Mouse (Mus musculus) CH12F3 (cell line): ENCODE measurements at regions not wholly inside any gene's neighbourhood (a gene's known extent, or its start where the extent isn't known, plus 50 kb on each side); places are given as distances from the start of the nearest gene placed in this dataset.

Source experiments
- in situ Hi-C: fragments of 300-500 bp; cut with MboI; formaldehyde crosslinking; loops from 2 replicates; pipeline ENCODE4 v1.14.3; 2020; ENCODE audit warnings: low sequenced_read_pairs

DNA sequence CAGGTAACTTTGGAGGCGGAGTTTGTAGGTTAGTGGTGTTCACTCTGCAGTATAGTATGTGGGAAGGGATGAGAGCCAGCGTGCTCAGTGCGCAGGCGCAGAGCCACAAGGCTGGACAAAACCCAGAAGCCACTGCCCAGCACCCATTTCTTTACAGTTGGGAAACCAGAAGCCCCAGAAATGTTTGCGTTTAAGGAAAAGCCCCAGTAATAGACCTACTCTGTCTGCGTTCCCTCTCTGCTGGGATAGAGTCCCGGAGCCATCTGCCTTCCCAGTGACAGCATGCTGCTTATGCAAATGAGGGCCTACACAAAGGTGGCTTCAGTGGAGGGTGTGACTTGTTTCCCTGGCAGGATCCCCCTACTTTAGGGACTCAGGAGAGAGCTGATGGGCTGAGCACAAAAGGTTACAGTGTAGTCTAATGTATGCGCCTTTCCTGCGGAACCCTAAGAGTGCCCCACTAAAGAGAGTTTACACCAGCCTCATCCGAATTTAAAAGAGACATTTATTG lies 456.0 kb downstream of the Irx1 start:
- in situ Hi-C loops: no loop called here

- in situ Hi-C loops: no loop called here
Observed at GRCm38 (mm10) chr13:71506777-71507176, 456.7 kb downstream of the Irx1 start.

DNA sequence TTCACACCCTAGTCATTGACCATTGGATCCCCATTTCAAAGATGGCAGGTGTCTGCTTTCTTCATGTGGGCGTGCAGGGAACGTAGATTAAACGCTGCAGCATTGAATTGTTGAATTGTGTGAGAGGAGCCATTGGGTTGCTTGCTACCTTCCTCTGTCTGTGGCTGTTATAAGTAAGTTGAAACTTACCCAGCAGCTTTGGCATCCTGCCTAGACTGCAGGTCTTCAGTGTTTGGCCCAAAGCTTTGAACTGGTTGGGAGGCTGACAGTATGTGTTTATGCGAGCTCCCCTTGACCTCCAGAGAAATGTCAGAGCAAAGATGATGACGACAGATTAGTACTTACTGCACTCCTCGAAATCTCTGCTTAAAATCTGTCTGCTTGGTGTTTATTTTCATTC lies 473.8 kb downstream of the Irx1 start:
- in situ Hi-C loops: no loop called here

GRCm38 (mm10) chr13:71481205-71481604 lies 482.3 kb downstream of the Irx1 start:
- in situ Hi-C loops: no loop called here

DNA sequence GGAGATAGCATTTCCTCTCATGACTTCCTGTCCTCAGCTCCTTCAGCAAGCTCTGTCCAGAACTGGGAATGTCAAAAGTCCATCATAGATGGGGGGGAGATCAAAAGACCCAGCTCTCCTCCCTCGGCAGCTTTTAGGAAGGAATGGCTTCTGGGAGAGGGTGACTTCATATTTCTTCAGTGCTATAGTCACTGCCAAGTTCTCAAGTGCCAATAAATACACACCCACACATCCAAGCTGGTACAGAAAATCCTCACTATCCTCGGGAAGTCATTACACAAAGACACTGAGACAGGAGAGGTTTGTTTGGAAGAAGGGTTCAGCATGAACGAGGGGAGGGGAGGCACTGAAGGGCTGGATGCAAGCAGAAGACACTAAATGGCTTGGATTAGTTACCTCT lies 502.0 kb downstream of the Irx1 start:
- in situ Hi-C loops: no loop called here

GRCm38 (mm10) chr13:71460607-71461006 lies 502.9 kb downstream of the Irx1 start:
- in situ Hi-C loops: no loop called here

GRCm38 (mm10) chr13:71460097-71460496 lies 503.4 kb downstream of the Irx1 start:
- in situ Hi-C loops: no loop called here

GRCm38 (mm10) chr13:71459022-71459536 lies 504.4 kb downstream of the Irx1 start:
- in situ Hi-C loops: loop anchor here (10.0 kb wide), 1 partner anchor 204 kb away; no protein-coding TSS in a partner anchor

GRCm38 (mm10) chr13:71458061-71458935 lies 505.2 kb downstream of the Irx1 start:
- in situ Hi-C loops: loop anchor here (10.0 kb wide), 1 partner anchor 203 kb away; no protein-coding TSS in a partner anchor

GRCm38 (mm10) chr13:71457550-71457949 lies 506.0 kb downstream of the Irx1 start:
- in situ Hi-C loops: loop anchor here (10.0 kb wide), 1 partner anchor 203 kb away; no protein-coding TSS in a partner anchor

DNA sequence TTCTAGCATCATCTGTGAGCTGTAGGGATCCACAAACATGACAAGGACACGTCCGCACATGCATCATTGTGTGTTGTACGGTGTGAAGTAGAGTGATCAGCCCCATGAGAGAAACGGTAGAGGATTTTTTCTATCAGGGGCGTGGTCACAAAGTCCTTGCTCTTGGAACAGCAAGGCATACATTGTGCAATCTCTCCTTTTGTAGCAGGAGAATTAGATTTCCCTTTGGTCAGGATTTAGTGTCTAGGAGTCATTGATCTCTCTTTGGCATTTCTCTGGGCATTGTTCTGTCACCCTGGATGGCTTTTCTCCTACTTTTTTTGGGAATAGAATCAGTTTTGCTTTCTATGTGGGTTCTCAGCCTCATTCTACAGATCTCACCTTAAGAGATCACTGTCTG lies 511.3 kb downstream of the Irx1 start:
- in situ Hi-C loops: loop anchor here (10.0 kb wide), 1 partner anchor 197 kb away; no protein-coding TSS in a partner anchor

DNA sequence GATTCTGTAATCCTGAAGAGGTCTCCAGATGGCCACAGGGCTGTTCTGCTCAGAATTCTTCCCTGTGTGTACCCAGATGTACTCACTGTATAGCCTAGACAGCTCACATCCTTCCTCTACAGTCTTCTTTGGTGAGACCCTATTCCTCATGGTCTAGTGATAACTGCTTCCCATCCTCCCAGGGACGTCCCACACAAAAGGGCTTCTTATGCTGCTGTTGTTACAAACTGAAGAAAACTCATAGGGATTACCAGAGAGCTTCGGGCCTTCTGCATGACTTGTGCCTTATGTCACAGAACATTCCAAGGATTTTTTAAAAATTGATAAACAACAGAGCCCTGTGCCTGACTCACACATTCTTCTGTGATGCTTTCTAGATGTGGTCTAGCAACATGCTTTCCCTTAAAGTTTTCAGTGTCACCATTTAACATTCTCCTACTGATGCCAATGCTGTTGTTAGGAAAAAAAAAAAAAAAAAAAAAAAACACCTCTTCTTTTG lies 525.9 kb downstream of the Irx1 start:
- in situ Hi-C loops: no loop called here

DNA sequence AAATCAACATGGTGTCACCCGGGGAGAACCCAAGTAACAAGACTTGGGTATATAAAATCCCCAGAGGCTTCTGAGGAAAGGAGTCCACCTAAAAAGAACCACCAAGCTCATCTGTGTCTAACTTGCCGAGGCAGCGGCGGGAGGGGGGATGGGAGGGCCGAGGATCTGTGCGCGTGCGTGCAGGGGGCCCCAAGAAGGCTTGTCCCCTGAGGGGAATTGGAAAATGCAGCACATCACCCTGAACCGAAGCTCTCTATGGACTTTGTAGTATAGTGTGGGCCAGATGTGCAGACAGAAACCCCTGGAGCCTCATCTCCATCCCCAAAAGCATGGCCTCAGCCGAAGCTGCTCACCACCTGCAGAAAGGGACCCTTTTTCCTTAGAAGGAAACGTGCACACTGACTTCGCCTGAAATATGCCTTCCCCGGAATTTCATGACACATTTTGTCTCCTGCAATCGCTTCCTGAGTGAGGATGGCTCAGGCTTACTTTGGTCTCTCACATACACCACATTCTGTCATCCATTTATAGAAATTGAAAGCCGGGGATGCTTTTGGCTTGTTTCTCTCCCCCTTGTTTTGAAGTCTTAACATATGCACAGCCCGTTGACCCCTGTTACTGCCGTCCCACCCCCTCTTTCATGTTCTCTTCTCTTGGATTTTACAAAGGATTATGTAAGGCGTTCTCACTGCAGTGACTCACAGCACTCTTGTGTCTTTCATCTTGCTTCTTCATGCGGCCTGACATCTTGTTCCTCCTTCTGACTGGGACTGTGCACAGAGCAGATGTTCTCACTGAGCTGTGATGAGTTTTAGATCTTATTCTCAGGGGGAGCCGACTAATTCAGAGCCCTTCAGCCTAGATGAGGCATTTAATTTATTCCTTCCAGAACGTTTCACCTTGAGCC lies 559.6 kb downstream of the Irx1 start:
- in situ Hi-C loops: no loop called here

DNA sequence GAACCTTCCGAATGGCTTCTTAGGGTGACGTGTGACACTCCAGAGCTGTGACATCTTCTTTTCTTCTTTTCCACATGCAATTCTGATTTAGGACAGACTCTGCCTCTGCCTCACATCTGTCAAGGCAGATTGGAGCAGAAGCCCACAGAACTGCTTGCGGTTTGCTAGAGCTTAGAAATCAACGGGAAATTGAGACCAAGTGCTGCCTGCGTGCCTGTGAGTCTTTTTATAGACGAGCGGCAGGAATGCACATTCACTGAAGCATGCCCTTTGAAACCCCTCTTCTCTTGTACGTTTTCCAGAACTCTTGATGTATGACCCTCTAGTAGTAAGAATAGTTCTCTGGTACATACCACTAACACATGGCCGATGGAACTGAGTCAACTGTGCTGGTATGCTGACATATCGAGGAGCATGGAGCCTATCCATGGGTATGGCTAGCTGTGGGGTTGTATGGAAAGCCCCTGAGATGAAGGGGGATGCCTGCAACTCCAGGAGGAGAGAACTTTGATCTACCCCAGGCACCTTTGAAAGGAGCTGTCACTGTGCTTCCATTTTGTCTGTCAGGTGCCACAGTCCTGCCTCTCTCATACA lies 552.2 kb upstream of the Adamts16 start:
- in situ Hi-C loops: no loop called here

- in situ Hi-C loops: no loop called here
Observed at GRCm38 (mm10) chr13:71378641-71379040, 537.0 kb upstream of the Adamts16 start.

- in situ Hi-C loops: no loop called here
Observed at GRCm38 (mm10) chr13:71375909-71376606, 534.4 kb upstream of the Adamts16 start.

- in situ Hi-C loops: no loop called here
Observed at GRCm38 (mm10) chr13:71372701-71373685, 531.4 kb upstream of the Adamts16 start.

- in situ Hi-C loops: no loop called here
Observed at GRCm38 (mm10) chr13:71369832-71370231, 528.2 kb upstream of the Adamts16 start.

GRCm38 (mm10) chr13:71365261-71365660 lies 523.6 kb upstream of the Adamts16 start:
- in situ Hi-C loops: no loop called here
